Mouse (Mus musculus) monocyte, adult 2 months (primary cell): ENCODE measurements around the gene Nyap1.
A peak's percentile ranks its signal among the peaks of the same experiment; 100 is the strongest.
"Not testable (repeated sequence)": the region's sequence is repeated elsewhere in the genome, so short reads cannot be mapped to it uniquely, and the experiment has no call there.

Source experiments
- DNase-seq, 2 experiments: peaks; one replicate each; pipeline ENCODE4 v3.0.0; 2022; ENCODE audit warnings: low spot score in 2 of 2, low read depth in 1 of 2

The Nyap1 gene

GRCm38 (mm10) chr5:137745214-137746171 is 4.1 kb upstream of the Nyap1 start, which contains the start of gene Tsc22d4:
Gene Tsc22d4 (plus strand): TSS chr5:137745730.
- DNase-seq = peak; percentile 58 to 77

- DNase-seq = no peak
Measured at GRCm38 (mm10) chr5:137744197-137744596, 2.8 kb upstream of the Nyap1 start.

- DNase-seq = no peak
Measured at GRCm38 (mm10) chr5:137742836-137743235, 1.4 kb upstream of the Nyap1 start.

GRCm38 (mm10) chr5:137742048-137742447 is 641 bp upstream of the Nyap1 start:
- no peak for DNase-seq

GRCm38 (mm10) chr5:137740506-137740905 is 901 bp downstream of the Nyap1 start:
- DNase-seq = no peak

- DNase-seq = no peak
Measured at GRCm38 (mm10) chr5:137739471-137739870, 1.9 kb downstream of the Nyap1 start.

- DNase-seq = no peak
Measured at GRCm38 (mm10) chr5:137738516-137738915, 2.9 kb downstream of the Nyap1 start.

GRCm38 (mm10) chr5:137737400-137737940 is 3.9 kb downstream of the Nyap1 start:
- DNase-seq = no peak

GRCm38 (mm10) chr5:137734289-137735061 is 6.9 kb downstream of the Nyap1 start:
- DNase-seq = no peak

- no peak for DNase-seq
Measured at GRCm38 (mm10) chr5:137733638-137734288, 7.6 kb downstream of the Nyap1 start.

- no peak for DNase-seq
Measured at GRCm38 (mm10) chr5:137726767-137727166, 14.6 kb downstream of the Nyap1 start.

- DNase-seq = no peak
Measured at GRCm38 (mm10) chr5:137723840-137724239, 17.6 kb downstream of the Nyap1 start.

- DNase-seq = not testable (repeated sequence)
Measured at GRCm38 (mm10) chr5:137720558-137721164, 20.7 kb downstream of the Nyap1 start.

GRCm38 (mm10) chr5:137719088-137719487 is 22.3 kb downstream of the Nyap1 start:
- DNase-seq = no peak

GRCm38 (mm10) chr5:137718020-137718790 is 23.2 kb downstream of the Nyap1 start:
- DNase-seq = no peak

GRCm38 (mm10) chr5:137715685-137716084 is 25.7 kb downstream of the Nyap1 start:
- no peak for DNase-seq

- no peak for DNase-seq
Measured at GRCm38 (mm10) chr5:137713454-137713853, 28.0 kb downstream of the Nyap1 start.

GRCm38 (mm10) chr5:137706913-137707633 is 34.3 kb downstream of the Nyap1 start:
- DNase-seq = peak in 1 of 2 experiments; percentile 29

GRCm38 (mm10) chr5:137705242-137705641 is 36.2 kb downstream of the Nyap1 start:
- DNase-seq = no peak
